Mouse (Mus musculus): ENCODE measurements at regions not wholly inside any gene's neighbourhood (a gene's known extent, or its start where the extent isn't known, plus 50 kb on each side); places are given as distances from the start of the nearest gene placed in this dataset.

DNA sequence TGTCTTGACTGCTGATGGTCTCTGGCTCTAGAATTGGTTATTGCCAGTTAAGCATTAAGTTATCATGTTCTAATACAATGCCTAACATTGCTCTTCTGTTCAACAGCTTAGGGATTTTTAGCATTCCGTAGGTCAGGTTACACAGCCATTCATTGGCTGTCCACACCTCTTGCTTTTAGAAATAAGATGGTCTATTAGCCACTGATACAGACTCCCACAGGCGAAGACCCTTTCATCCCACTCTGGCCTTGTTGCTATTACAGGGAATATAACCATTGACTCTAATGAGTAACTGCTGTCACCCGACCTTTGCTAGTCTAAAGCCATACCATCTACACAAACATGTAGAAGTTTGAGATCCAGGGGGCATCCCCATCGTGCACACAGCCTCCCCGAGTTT is 191.6 kb downstream of the Papss1 start:
- Histone ChIP-seq H3K9ac (ENCODE audit: low read depth, low read length) (no peak overlapping the region), H3K36me3 (ENCODE audit: control insufficient read depth, insufficient read depth, low read length) (no peaks in the 10 kb centered on the region), H3K4me3 (ENCODE audit: low read length) (no peak overlapping the region), H3K4me2 (ENCODE audit: low read depth, low read length) (no peak overlapping the region), H3K4me1 (ENCODE audit: control insufficient read depth, insufficient read depth, low read length) (no peaks in the 10 kb centered on the region), H3K27ac (ENCODE audit: low read length) (no peak overlapping the region), H3K9me3 (ENCODE audit: control insufficient read depth, low read length) (peaks cover 4% of the 10 kb centered on the region; the same call in 1 of the 2 replicates), H3K27me3 (replicated peaks; ENCODE audit: control insufficient read depth, insufficient read depth, low read length) (no peaks in the 10 kb centered on the region)
- WGBS: 76% methylated on average over 5 of the region's 5 CpGs
- ATAC-seq: no peak

DNA sequence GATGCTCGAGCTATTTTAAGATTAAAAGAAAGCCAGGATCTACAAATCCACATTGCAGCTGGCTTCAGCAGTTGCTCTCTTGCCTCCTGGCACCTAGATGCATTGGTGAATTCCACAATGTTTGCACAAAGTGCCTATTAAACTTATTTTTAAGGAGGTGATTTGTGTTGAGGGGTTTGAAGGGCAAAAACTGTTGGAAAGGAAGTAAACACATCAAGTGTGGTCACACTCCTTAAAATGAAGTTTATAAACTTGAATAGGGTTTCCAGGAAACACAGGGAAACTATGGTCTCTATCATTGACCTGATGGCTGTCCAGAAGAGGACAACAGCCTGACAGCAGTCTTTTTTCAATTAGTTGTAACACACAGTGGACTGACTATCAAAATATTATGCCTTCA is 205.4 kb downstream of the Papss1 start:
- Histone ChIP-seq H3K9me3 (ENCODE audit: control insufficient read depth, low read length) (no peaks in the 10 kb centered on the region), H3K4me2 (ENCODE audit: low read depth, low read length) (no peak overlapping the region), H3K4me3 (ENCODE audit: low read length) (no peak overlapping the region), H3K4me1 (ENCODE audit: control insufficient read depth, insufficient read depth, low read length) (no peaks in the 10 kb centered on the region), H3K36me3 (ENCODE audit: control insufficient read depth, insufficient read depth, low read length) (no peaks in the 10 kb centered on the region), H3K9ac (ENCODE audit: low read depth, low read length) (no peak overlapping the region), H3K27ac (ENCODE audit: low read length) (no peak overlapping the region), H3K27me3 (replicated peaks; ENCODE audit: control insufficient read depth, insufficient read depth, low read length) (no peaks in the 10 kb centered on the region)
- no peak for ATAC-seq
- 42% methylated on average over 1 of the region's 1 CpGs for WGBS

DNA sequence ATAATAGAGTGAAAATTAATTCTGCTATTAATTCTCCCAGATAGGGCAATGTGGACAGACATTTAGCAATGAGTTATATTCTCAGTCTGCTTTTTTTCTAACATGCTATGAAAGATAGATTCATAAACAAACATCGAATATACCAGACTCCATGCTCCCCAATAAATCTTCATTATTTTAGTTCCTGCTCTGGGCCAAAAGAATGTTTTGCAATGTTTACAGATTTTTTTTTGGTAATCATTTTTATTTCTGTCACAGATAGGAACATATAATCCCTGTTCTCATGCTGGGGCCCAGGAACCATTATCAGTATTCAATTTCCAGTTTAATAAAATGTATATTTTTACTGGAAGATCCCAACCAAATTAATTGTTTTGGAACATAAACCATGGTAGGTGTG is 205.9 kb downstream of the Papss1 start:
- WGBS: 39% methylated on average over 1 of the region's 1 CpGs
- Histone ChIP-seq H3K4me1 (ENCODE audit: control insufficient read depth, insufficient read depth, low read length) (no peaks in the 10 kb centered on the region), H3K36me3 (ENCODE audit: control insufficient read depth, insufficient read depth, low read length) (no peaks in the 10 kb centered on the region), H3K9ac (ENCODE audit: low read depth, low read length) (no peak overlapping the region), H3K4me2 (ENCODE audit: low read depth, low read length) (no peak overlapping the region), H3K27ac (ENCODE audit: low read length) (no peak overlapping the region), H3K4me3 (ENCODE audit: low read length) (no peak overlapping the region), H3K9me3 (ENCODE audit: control insufficient read depth, low read length) (no peaks in the 10 kb centered on the region), H3K27me3 (replicated peaks; ENCODE audit: control insufficient read depth, insufficient read depth, low read length) (no peaks in the 10 kb centered on the region)
- no peak for ATAC-seq

DNA sequence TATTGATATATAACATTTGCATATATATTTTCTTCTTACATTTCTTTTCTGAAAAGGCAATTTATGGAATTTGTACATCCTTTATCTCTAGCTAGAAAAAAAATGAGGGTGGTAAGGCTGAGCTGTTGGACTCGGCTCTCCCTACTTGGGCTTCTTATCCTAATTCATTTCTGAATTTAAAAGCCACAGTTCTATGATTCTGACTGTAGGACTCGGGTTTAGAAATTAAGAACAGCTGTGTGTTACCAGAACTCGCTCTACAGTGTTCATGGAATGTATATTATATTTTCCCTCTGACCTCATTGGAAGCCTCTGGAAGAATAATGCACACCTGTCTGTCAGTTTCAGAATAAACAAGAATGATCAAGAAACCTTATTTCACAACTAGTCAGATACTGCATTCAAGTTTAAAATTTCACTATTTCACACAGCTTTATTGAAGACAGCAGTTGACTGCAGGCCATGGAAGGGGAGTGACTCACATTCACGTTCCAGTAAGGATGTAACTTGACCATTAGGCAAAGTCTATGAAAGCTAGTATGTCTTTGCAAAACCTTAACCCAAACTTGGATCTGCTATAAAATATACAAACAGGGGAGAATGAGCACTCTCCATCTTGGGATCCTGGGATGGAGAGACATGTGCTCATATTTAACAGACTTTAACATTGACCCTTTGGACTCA is 207.4 kb downstream of the Papss1 start:
- Histone ChIP-seq H3K4me2 (ENCODE audit: low read depth, low read length) (no peak overlapping the region), H3K4me1 (ENCODE audit: control insufficient read depth, insufficient read depth, low read length) (no peaks in the 10 kb centered on the region), H3K9me3 (ENCODE audit: control insufficient read depth, low read length) (no peaks in the 10 kb centered on the region), H3K4me3 (ENCODE audit: low read length) (no peak overlapping the region), H3K27me3 (replicated peaks; ENCODE audit: control insufficient read depth, insufficient read depth, low read length) (no peaks in the 10 kb centered on the region), H3K27ac (ENCODE audit: low read length) (no peak overlapping the region), H3K36me3 (ENCODE audit: control insufficient read depth, insufficient read depth, low read length) (no peaks in the 10 kb centered on the region), H3K9ac (ENCODE audit: low read depth, low read length) (no peak overlapping the region)
- 59% methylated on average over 4 of the region's 4 CpGs for WGBS
- ATAC-seq: no peak

DNA sequence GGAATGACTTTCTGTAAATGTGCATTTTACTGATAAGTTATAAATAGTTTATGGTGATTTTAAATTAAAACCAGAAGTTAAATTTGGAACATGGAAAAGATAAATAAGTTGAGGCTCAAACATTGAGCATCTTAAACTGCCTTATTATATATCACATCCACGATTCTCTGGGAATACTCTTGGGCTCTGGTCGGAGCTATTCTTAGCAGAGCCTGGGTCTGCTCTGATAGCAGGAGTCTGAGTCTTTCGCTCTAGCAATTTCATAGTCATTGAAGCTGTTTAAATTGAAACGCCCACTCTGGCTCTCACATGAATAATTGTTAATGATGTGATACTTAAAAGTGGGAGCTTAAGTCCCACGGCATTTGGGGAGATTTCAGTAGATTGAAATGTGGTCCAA is 208.0 kb downstream of the Papss1 start:
- no peaks in the 10 kb centered on the region for H3K27me3 ChIP-seq (replicated peaks; ENCODE audit: control insufficient read depth, insufficient read depth, low read length)
- H3K4me3 ChIP-seq (ENCODE audit: low read length): no peak overlapping the region
- H3K4me1 ChIP-seq (ENCODE audit: control insufficient read depth, insufficient read depth, low read length): no peaks in the 10 kb centered on the region
- H3K9ac ChIP-seq (ENCODE audit: low read depth, low read length): no peak overlapping the region
- 54% methylated on average over 5 of the region's 5 CpGs for WGBS
- no peaks in the 10 kb centered on the region for H3K36me3 ChIP-seq (ENCODE audit: control insufficient read depth, insufficient read depth, low read length)
- H3K27ac ChIP-seq (ENCODE audit: low read length): no peak overlapping the region
- no peaks in the 10 kb centered on the region for H3K9me3 ChIP-seq (ENCODE audit: control insufficient read depth, low read length)
- no peak overlapping the region for H3K4me2 ChIP-seq (ENCODE audit: low read depth, low read length)
- ATAC-seq: no peak

DNA sequence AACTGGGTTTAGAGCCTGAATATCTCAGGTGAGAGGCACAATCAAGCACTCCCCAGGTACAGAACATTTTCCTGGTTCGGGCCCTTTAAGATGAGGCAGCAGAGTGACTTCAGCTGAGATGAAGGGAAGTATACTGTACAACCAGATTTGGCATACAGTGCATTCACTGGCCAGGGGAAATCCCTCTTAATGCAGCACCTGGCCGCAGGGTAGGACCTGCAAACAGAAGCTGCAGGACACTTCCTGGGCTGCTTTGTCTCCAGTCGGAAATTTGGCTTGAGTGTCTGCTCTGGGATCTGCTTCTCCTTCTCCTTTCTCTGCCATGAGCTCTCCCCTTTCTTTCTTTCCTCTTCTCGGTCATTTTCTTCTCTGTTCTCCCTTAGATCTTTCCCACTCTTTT is 210.9 kb downstream of the Papss1 start:
- H3K27ac ChIP-seq (ENCODE audit: low read length): no peak overlapping the region
- H3K4me1 ChIP-seq (ENCODE audit: control insufficient read depth, insufficient read depth, low read length): no peaks in the 10 kb centered on the region
- H3K36me3 ChIP-seq (ENCODE audit: control insufficient read depth, insufficient read depth, low read length): no peaks in the 10 kb centered on the region
- H3K9ac ChIP-seq (ENCODE audit: low read depth, low read length): no peak overlapping the region
- H3K4me2 ChIP-seq (ENCODE audit: low read depth, low read length): no peak overlapping the region
- WGBS: 78% methylated on average over 4 of the region's 4 CpGs
- H3K4me3 ChIP-seq (ENCODE audit: low read length): no peak overlapping the region
- H3K27me3 ChIP-seq (replicated peaks; ENCODE audit: control insufficient read depth, insufficient read depth, low read length): no peaks in the 10 kb centered on the region
- ATAC-seq: no peak
- no peaks in the 10 kb centered on the region for H3K9me3 ChIP-seq (ENCODE audit: control insufficient read depth, low read length)

DNA sequence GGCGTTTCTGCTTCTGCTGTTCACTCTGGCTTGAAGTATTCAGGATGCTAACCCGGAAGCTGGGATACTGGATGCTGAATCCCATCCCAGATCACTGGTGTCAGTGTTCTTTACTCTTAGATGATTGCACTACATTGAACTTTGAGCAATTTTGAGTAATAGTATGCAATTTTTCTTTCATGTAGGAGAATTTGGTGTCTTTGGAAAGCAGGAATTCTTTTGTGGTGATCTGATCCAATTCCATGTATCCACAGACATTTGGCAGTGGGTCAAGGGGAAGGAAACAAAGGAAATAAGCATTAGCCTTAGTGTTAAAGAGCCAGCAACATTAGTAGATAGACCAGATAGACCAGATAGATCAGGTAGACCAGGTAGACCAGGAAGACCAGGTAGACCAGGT is 212.1 kb downstream of the Papss1 start:
- ATAC-seq: no peak
- H3K4me3 ChIP-seq (ENCODE audit: low read length): no peak overlapping the region
- H3K4me2 ChIP-seq (ENCODE audit: low read depth, low read length): no peak overlapping the region
- H3K9ac ChIP-seq (ENCODE audit: low read depth, low read length): no peak overlapping the region
- no peaks in the 10 kb centered on the region for H3K9me3 ChIP-seq (ENCODE audit: control insufficient read depth, low read length)
- H3K27me3 ChIP-seq (replicated peaks; ENCODE audit: control insufficient read depth, insufficient read depth, low read length): no peaks in the 10 kb centered on the region
- no peaks in the 10 kb centered on the region for H3K36me3 ChIP-seq (ENCODE audit: control insufficient read depth, insufficient read depth, low read length)
- H3K27ac ChIP-seq (ENCODE audit: low read length): no peak overlapping the region
- WGBS: 87% methylated on average over 2 of the region's 2 CpGs
- no peaks in the 10 kb centered on the region for H3K4me1 ChIP-seq (ENCODE audit: control insufficient read depth, insufficient read depth, low read length)

DNA sequence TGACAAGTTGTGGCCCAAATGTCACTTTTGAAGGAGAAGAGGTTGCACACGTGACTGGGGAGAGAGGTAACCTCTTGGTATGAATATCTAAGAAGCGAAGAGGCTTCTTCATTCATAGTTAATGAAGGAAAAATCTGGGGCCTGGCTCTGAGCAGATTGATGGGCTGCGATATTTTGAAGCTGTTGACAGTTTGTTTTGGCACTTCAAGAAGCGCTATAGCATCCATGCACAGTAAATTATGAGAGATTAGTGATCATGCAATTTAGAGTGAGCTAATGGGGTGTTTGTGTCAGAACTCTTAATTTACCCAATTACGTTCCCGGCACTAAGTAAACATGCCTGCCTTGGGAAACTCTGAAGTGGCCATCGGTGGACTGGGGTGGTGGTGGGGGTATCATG is 215.2 kb downstream of the Papss1 start:
- H3K9ac ChIP-seq (ENCODE audit: low read depth, low read length): no peak overlapping the region
- no peaks in the 10 kb centered on the region for H3K4me1 ChIP-seq (ENCODE audit: control insufficient read depth, insufficient read depth, low read length)
- ATAC-seq: no peak
- no peaks in the 10 kb centered on the region for H3K36me3 ChIP-seq (ENCODE audit: control insufficient read depth, insufficient read depth, low read length)
- 62% methylated on average over 7 of the region's 7 CpGs for WGBS
- H3K9me3 ChIP-seq (ENCODE audit: control insufficient read depth, low read length): no peaks in the 10 kb centered on the region
- no peak overlapping the region for H3K4me3 ChIP-seq (ENCODE audit: low read length)
- no peak overlapping the region for H3K27ac ChIP-seq (ENCODE audit: low read length)
- H3K4me2 ChIP-seq (ENCODE audit: low read depth, low read length): no peak overlapping the region
- H3K27me3 ChIP-seq (replicated peaks; ENCODE audit: control insufficient read depth, insufficient read depth, low read length): no peaks in the 10 kb centered on the region

DNA sequence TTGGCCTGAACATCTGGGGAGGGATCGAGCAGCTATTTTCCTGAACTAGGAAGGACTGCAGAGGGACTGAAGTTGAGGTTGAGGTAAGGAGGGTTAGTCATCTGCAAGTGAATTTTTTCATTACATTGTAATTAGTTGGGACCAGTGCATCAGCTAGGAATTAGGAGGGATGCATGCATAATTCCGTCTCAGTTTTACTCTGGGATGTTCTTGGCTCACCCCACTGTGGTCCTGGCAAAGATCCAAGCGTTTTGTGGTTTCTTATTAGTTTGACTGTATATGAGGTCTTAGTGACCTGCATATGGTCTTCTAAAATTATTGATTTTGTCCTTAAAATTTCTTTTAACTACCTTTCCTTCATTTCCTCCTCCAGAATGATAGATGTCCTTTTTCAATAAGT is 221.0 kb downstream of the Papss1 start:
- ATAC-seq: no peak
- Histone ChIP-seq H3K9ac (ENCODE audit: low read depth, low read length) (no peak overlapping the region), H3K27ac (ENCODE audit: low read length) (no peak overlapping the region), H3K9me3 (ENCODE audit: control insufficient read depth, low read length) (no peaks in the 10 kb centered on the region), H3K4me3 (ENCODE audit: low read length) (no peak overlapping the region), H3K4me2 (ENCODE audit: low read depth, low read length) (no peak overlapping the region), H3K27me3 (replicated peaks; ENCODE audit: control insufficient read depth, insufficient read depth, low read length) (no peaks in the 10 kb centered on the region), H3K4me1 (ENCODE audit: control insufficient read depth, insufficient read depth, low read length) (no peaks in the 10 kb centered on the region), H3K36me3 (ENCODE audit: control insufficient read depth, insufficient read depth, low read length) (no peaks in the 10 kb centered on the region)
- WGBS: 65% methylated on average over 3 of the region's 3 CpGs

DNA sequence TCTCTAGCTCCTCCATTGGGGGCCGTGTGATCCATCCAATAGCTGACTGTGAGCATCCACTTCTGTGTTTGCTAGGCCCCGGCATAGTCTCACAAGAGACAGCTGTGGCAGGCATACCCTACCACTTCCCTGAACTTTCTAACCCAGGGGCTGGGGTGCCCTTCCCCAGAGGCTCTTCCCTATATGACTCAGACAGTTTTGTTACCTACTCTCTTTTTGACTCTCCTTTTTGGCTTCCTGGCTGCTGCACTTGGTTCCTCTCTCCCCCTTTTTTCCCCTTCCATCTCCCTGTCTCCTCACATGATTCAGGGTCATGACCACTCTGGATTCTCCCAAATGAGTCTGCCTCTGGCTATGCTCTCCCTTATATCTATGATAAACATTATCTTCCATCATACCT is 223.8 kb downstream of the Papss1 start:
- Histone ChIP-seq H3K27ac (ENCODE audit: low read length) (no peak overlapping the region), H3K4me2 (ENCODE audit: low read depth, low read length) (no peak overlapping the region), H3K4me3 (ENCODE audit: low read length) (no peak overlapping the region), H3K4me1 (ENCODE audit: control insufficient read depth, insufficient read depth, low read length) (no peaks in the 10 kb centered on the region), H3K9ac (ENCODE audit: low read depth, low read length) (no peak overlapping the region), H3K36me3 (ENCODE audit: control insufficient read depth, insufficient read depth, low read length) (no peaks in the 10 kb centered on the region), H3K27me3 (replicated peaks; ENCODE audit: control insufficient read depth, insufficient read depth, low read length) (no peaks in the 10 kb centered on the region), H3K9me3 (ENCODE audit: control insufficient read depth, low read length) (no peaks in the 10 kb centered on the region)
- WGBS: 93% methylated on average over 1 of the region's 2 CpGs
- ATAC-seq: no peak

Data from intestine, embryonic 16.5 days (tissue).